Mouse (Mus musculus) myocyte (in vitro differentiated cells): Measurements from ENCODE around the gene Tmem120b. TPM values are rescaled to one million over a fixed set of nuclear protein-coding genes. Genes with fewer than 3 reads are reported as not detected.

ENCODE experiments used
- H3K27me3 ChIP-seq: one replicate; pipeline ENCODE4 v1.6.1; 2011; ENCODE audit not compliant: control insufficient read depth, insufficient read depth, insufficient read length
- H3K36me3 ChIP-seq: one replicate; pipeline ENCODE4 v1.6.1; 2011; ENCODE audit not compliant: control insufficient read depth, insufficient read depth
- H3K4me2 ChIP-seq: one replicate; pipeline ENCODE4 v1.6.1; 2011; ENCODE audit warnings: low read depth, control low read depth
- H3K4me3 ChIP-seq: one replicate; pipeline ENCODE4 v1.5.1; 2011; ENCODE audit warnings: mild to moderate bottlenecking, control low read depth, moderate library complexity
- H3K79me2 ChIP-seq: one replicate; pipeline ENCODE4 v1.6.1; 2011; ENCODE audit not compliant: control insufficient read depth, insufficient read depth
- H3ac ChIP-seq: one replicate; pipeline ENCODE4 v1.6.1; 2011; ENCODE audit not compliant: control insufficient read depth, insufficient read length
- CEBPB ChIP-seq: IDR thresholded peaks from 2 replicates; pipeline ENCODE4 v1.6.1; 2011; ENCODE audit warnings: mild to moderate bottlenecking, moderate library complexity; ENCODE audit not compliant: poor library complexity, insufficient read depth, severe bottlenecking
- E2F4 ChIP-seq: IDR thresholded peaks from one replicate; pipeline ENCODE4 v1.6.1; 2011; ENCODE audit warnings: mild to moderate bottlenecking, control low read depth, moderate library complexity; ENCODE audit not compliant: insufficient read depth
- MAX ChIP-seq: IDR thresholded peaks from one replicate; pipeline ENCODE4 v1.6.1; 2011; ENCODE audit warnings: low read depth, mild to moderate bottlenecking, control low read depth
- MYOD1 ChIP-seq, 3 experiments: IDR thresholded peaks; one replicate each; pipeline ENCODE4 v1.6.1; 2011; ENCODE audit warnings: control low read depth in 2 of 3, low read depth in 2 of 3, mild to moderate bottlenecking in 2 of 3, moderate library complexity in 1 of 3; ENCODE audit not compliant: insufficient read length in 2 of 3, control insufficient read depth in 1 of 3
- MYOG ChIP-seq, 3 experiments: IDR thresholded peaks; one replicate each; pipeline ENCODE4 v1.6.1; 2011; ENCODE audit warnings: control low read depth in 2 of 3, low read depth in 2 of 3, mild to moderate bottlenecking in 2 of 3; ENCODE audit not compliant: insufficient read length in 2 of 3, control insufficient read depth in 1 of 3, insufficient read depth in 1 of 3
- POLR2A ChIP-seq: IDR thresholded peaks from one replicate; pipeline ENCODE4 v1.6.1; 2011; ENCODE audit warnings: low read depth, mild to moderate bottlenecking, control low read depth, moderate library complexity; ENCODE audit not compliant: insufficient read length
- POLR2AphosphoS2 ChIP-seq: IDR thresholded peaks from one replicate; pipeline ENCODE4 v1.6.1; 2011; ENCODE audit warnings: low read depth, control low read depth; ENCODE audit not compliant: insufficient read length
- REST ChIP-seq: IDR thresholded peaks from one replicate; pipeline ENCODE4 v1.6.1; 2011; ENCODE audit warnings: mild to moderate bottlenecking, control low read depth, moderate library complexity; ENCODE audit not compliant: insufficient read depth, insufficient read length
- SRF ChIP-seq: IDR thresholded peaks from one replicate; pipeline ENCODE4 v1.6.1; 2011; ENCODE audit warnings: low read depth; ENCODE audit not compliant: control insufficient read depth, insufficient read length
- TCF12 ChIP-seq: IDR thresholded peaks from one replicate; pipeline ENCODE4 v1.6.1; 2011; ENCODE audit warnings: mild to moderate bottlenecking, control low read depth; ENCODE audit not compliant: poor library complexity, insufficient read depth, severe bottlenecking
- TCF3 ChIP-seq: IDR thresholded peaks from one replicate; pipeline ENCODE4 v1.6.1; 2011; ENCODE audit warnings: low read depth, control low read depth; ENCODE audit not compliant: insufficient read length
- USF1 ChIP-seq: IDR thresholded peaks from one replicate; pipeline ENCODE4 v1.6.1; 2011; ENCODE audit warnings: low read depth, mild to moderate bottlenecking, control low read depth, moderate library complexity
- polyA plus RNA-seq: library from polyadenylated mRNA; unstranded; fragments of >200 nt; fragmentation: generic; extraction: Trizol; gene quantifications from one replicate; pipeline ENCODE4 v1.2.1, GENCODE M21; 2012; ENCODE audit warnings: missing spikeins

The Tmem120b gene
- polyA plus RNA-seq, 1 experiment = 41.3 TPM

DNA sequence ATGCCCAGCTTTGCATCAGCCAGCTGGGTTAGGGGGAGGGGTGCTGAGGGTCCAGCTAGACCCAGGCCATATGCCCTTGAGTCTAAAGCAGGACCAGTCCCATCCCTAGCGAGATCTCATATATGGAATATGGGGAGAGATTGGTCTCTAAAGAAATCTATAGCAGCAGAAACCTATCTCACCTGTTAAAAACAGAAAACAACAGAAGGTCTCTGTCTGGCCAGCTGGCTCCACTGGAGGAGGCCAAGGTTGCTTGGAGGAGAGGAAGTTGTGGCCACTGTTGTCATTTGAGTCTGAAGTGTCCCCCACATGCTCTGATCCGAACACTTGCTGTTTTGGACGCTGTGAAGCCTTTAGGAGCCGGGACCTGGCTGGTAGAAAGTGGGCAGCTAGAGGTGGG, 20.6 kb downstream of the Tmem120b start:
- no peaks in the 10 kb centered on the region for H3K36me3 ChIP-seq
- no peak overlapping the region for H3K4me3 ChIP-seq
- no peak overlapping the region for H3K4me2 ChIP-seq
- peaks cover 14% of the 10 kb centered on the region for H3K79me2 ChIP-seq
- H3ac ChIP-seq = no peak overlapping the region
- no peak for TF ChIP-seq SRF
- TF ChIP-seq POLR2A = no peak
- no peak for TF ChIP-seq E2F4
- TF ChIP-seq USF1 = no peak
- H3K27me3 ChIP-seq = no peaks in the 10 kb centered on the region

DNA sequence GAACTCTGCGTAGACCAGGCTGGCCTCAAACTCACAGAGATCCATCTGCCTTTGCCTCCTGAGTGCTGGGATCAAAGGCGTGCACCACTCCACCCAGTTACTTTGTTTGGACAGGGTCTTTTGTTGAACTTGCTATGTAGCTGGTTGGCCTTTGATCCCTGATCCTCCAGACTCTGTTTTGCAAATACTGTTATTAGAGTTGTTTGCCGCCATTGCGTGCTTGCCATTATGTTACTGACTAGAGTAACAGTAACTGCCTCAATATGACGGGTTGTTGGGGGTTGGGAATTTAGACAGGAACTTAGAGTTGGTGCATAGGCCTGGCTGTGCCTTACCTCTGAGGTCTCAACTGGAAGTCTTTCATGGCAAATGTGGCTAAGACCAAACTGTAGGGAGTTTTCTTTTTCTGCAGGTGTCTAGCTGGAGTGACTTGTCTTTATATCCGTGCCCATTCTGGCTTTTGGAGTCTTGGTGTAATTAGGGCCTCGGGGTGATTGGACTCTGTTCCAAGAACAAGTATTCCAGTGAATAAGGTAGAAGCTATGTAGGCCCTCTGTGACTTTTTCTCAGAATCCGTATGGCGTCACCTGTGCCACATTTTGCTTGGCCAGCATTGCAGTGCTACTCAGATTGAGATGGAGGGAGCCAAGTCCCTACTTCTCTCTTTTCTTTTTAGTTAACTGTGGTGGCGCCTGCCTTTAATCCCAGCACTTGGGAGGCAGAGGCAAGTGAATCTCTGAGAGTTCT, 22.5 kb downstream of the Tmem120b start:
- H3ac ChIP-seq = no peak overlapping the region
- H3K4me2 ChIP-seq = no peak overlapping the region
- H3K4me3 ChIP-seq = no peak overlapping the region
- H3K36me3 ChIP-seq = no peaks in the 10 kb centered on the region
- H3K79me2 ChIP-seq = peaks cover 8% of the 10 kb centered on the region
- TF ChIP-seq POLR2A (no peak), SRF (no peak), POLR2AphosphoS2 (no peak)
- no peaks in the 10 kb centered on the region for H3K27me3 ChIP-seq

DNA sequence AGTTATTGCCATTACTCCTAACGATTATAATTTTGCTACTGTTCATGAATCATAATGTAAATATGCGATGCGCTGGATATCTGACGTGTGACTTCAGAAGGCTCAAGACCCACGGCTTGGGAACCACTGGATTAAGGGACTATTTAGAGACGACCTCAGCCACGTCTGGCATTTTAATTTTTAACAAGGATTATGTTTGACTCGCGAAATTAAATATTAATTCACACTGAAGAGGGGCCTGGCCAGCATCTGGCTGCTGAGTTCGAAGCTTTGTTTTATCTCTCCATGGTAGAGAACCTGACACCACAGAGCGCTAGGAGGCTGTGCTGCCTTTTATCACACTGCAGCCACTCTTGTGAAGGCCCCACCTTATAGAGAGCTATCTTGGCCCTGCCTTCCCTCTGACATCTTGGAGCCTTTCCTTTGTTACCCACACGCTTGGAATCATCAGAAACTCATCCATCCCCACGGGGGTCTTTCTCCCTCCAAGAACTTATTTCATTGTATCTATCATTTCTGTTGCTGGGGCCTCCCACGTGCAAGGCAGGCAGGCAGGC, 24.9 kb downstream of the Tmem120b start:
- no peak overlapping the region for H3K4me2 ChIP-seq
- no peak for TF ChIP-seq POLR2AphosphoS2
- no peak for TF ChIP-seq MYOD1 (IDR thresholded peaks at IDR 0.05; ENCODE audit: control insufficient read depth in 1 of 3, insufficient read length in 2 of 3, low read depth in 2 of 3)
- TF ChIP-seq TCF3 = no peak
- TF ChIP-seq MYOG (IDR thresholded peaks at IDR 0.05; ENCODE audit: control insufficient read depth in 1 of 3, insufficient read depth in 1 of 3, insufficient read length in 2 of 3, low read depth in 2 of 3) = no peak
- TF ChIP-seq E2F4 = no peak
- no peak for TF ChIP-seq MAX
- no peak for TF ChIP-seq CEBPB
- TF ChIP-seq TCF12 = no peak
- TF ChIP-seq POLR2A = no peak
- TF ChIP-seq USF1 = no peak
- no peak for TF ChIP-seq REST
- TF ChIP-seq SRF = no peak
- H3K79me2 ChIP-seq = peaks cover 3% of the 10 kb centered on the region

DNA sequence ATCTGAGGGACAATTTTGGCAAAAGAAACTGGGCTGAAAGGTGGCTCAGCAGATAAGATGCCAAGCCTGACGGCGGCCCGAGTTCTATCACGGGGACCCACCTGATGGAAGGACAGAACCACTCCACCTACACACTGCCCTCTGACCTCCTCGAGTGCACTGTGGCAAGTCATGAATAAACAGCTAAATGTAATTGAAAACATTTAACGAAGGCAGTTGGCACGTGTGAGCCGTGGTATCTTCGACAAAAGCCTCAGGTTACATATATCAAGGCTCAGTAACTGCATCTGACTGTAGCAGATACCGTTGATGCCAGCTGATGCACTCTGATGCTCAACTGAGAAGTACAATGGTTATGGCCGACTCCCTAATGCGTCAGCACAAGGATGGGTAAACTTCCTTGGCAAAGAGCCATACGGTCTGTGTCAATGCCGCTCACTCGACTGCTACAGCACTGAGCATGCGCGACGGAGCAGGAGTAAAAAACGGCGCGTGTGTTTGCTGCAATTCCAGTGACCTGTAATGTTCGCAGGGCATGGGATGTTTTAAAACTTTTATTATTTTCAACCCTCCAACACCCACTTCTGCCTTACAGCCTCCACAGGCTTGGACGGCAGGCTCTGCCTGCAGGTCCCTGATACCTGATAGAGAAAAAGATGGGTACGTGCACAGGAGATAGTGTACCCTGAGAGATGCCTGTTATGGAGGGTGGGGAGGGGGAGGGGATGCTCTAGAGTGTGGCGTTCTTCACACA, 26.2 kb downstream of the Tmem120b start:
- H3ac ChIP-seq = no peak overlapping the region
- H3K27me3 ChIP-seq = no peaks in the 10 kb centered on the region
- H3K4me3 ChIP-seq = no peak overlapping the region
- no peak for TF ChIP-seq MAX
- TF ChIP-seq POLR2AphosphoS2 = no peak
- TF ChIP-seq USF1 = no peak
- H3K4me2 ChIP-seq = no peak overlapping the region
- peaks cover 3% of the 10 kb centered on the region for H3K79me2 ChIP-seq
- H3K36me3 ChIP-seq = peaks cover 8% of the 10 kb centered on the region

More for the DNA sequence above, 24.9 kb downstream of the Tmem120b start:
- Histone ChIP-seq H3K27me3 (no peaks in the 10 kb centered on the region), H3K36me3 (peaks cover 6% of the 10 kb centered on the region), H3ac (no peak overlapping the region), H3K4me3 (no peak overlapping the region)

DNA sequence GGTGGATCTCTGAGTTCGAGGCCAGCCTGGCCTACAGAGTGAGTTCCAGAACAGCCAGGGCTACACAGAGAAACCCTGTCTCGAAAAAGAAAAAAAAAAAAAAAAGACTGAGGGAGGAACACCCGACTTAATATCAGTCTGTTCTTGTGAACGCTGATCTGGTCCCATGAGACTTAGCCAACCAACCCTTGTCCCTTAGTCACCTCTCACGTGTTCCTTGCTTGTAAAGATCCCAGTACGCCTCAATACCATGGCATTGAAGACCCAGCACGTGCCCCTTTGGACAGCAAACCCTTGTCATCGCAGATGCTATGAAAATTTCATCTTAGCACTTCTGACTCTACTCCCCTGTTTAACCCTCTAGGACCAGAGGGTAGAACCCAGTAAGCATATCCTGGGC, 28.1 kb downstream of the Tmem120b start:
- H3K79me2 ChIP-seq = no peaks in the 10 kb centered on the region
- no peak overlapping the region for H3ac ChIP-seq
- peak overlapping the region; percentile 45 for H3K4me2 ChIP-seq
- H3K27me3 ChIP-seq = no peaks in the 10 kb centered on the region
- H3K36me3 ChIP-seq = peaks cover 21% of the 10 kb centered on the region
- no peak overlapping the region for H3K4me3 ChIP-seq
- no peak for TF ChIP-seq TCF3
- no peak for TF ChIP-seq MAX
- TF ChIP-seq POLR2AphosphoS2 = no peak
- no peak for TF ChIP-seq SRF
- no peak for TF ChIP-seq TCF12
- no peak for TF ChIP-seq MYOD1 (IDR thresholded peaks at IDR 0.05; ENCODE audit: control insufficient read depth in 1 of 3, insufficient read length in 2 of 3, low read depth in 2 of 3)
- no peak for TF ChIP-seq USF1
- TF ChIP-seq POLR2A = no peak
- no peak for TF ChIP-seq CEBPB
- TF ChIP-seq E2F4 = no peak
- TF ChIP-seq MYOG (IDR thresholded peaks at IDR 0.05; ENCODE audit: control insufficient read depth in 1 of 3, insufficient read depth in 1 of 3, insufficient read length in 2 of 3, low read depth in 2 of 3) = no peak
- TF ChIP-seq REST = no peak
